Mouse (Mus musculus): Measurements from ENCODE around the gene Rab36. TPM values are rescaled to one million over a fixed set of nuclear protein-coding genes. Genes with fewer than 3 reads are reported as not detected.

Gene Rab36
- polyA plus RNA-seq (2017; shearing (Covaris generic)), result 2.0 TPM

DNA sequence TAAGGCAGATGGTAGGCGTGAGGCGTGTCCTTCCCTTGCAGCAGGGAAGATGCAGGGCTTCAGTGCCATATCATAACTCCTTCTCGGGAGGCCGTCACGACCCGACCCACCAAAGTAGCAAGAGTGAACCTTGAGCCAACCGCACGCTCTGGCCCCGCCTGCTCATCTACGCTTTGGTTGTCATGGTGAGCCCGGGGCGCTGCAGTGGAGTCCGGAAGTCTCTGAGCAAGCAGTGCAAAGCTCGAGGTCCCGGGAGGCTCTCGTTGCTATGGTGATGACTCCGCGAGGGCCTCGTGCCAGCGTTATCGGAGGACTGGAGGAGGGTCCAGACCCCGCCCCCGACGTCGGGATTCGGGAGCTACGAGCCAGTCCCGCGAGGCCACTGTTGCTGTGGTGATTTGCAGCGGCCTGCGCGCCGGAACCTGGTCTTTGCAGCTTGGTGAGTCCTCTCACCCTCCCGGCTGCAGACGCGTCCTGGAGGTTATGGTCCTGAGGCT lies at the start of gene Rab36:
Rab36 (plus strand) TSS at position 176 of the 497 bp plus-strand sequence.

DNA sequence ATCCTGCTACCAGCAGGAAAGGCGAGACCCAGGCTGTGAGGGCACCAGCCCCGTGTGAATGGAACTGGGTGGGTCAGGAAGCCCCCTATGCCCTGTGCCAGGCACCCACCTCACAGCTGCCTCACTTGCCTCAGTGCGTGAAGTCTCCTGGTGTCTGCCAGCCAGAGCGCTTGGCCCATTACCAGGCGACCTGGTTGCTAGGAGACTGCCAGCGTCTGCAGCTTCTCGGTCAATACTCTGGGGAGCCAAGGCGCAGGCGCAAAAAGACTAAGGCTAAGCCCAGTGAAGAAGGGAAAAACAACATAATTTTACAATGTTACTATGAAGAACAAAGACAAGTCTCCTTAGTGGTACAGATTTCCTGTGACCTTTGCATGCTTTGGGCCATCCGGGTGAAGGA lies 4.5 kb upstream of the Rab36 start, which contains the start of gene Rsph14:
Rsph14 (minus strand) TSS at position 192 of the 400 bp plus-strand sequence.

DNA sequence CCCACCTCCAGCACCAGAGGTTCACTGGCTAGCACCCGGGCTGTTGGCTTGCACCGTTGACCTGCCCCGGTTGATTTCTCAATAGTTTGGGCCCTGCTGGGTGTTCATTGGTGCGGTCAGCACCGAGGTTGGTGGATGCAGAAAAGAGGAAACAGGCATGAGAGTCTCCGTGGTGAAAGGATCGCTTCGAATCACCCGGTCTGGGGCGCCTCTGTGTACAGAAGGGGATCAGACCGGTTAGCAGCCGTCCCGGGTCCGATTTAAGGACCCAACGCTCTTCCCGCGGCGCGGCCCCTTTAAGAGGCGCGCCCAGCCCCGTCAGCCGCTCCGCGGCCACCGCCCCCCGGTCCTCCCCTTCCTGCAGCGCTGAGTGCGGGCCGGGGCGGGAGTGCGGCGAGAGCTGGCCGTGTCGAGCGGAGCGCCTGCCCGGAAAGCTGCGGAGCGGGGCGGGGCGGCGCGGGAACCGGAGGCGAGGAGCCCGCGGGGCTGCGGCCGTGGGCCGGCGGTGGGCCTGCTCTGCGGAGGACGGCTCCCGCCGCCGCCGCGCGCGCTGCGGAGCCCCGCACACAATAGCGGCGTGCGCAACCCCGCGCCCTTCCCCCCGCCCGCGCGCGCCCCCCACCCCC lies 23.5 kb downstream of the Rab36 start, which contains the start of gene Bcr:
Bcr (plus strand) TSS at position 376 of the 626 bp plus-strand sequence.

Other genes with a start within 250 kb of the Rab36 start
- gene Gnaz, start 69.9 kb upstream of the Rab36 start, polyA plus RNA-seq (2017; shearing (Covaris generic)), result not detected
- not detected for gene Rsph14, start 4.5 kb upstream of the Rab36 start, polyA plus RNA-seq (2017; shearing (Covaris generic))
- 3.1 TPM for gene Bcr, start 23.5 kb downstream of the Rab36 start, polyA plus RNA-seq (2017; shearing (Covaris generic))
- 36.7 TPM for gene Specc1l, start 175.0 kb downstream of the Rab36 start, polyA plus RNA-seq (2017; shearing (Covaris generic))

Measured in inflammation-experienced regulatory T-cells, adult 16 weeks (primary cell).